Mouse (Mus musculus) limb, embryonic 12.5 days (tissue): ENCODE data around the gene Traf5. TPM values are rescaled to one million over a fixed set of nuclear protein-coding genes. Genes with fewer than 3 reads are reported as not detected.

Experiments used
- ATAC-seq: fragments of 200-750 bp; cut with Nextera tagmentation; 2 replicates; pipeline ENCODE4 v1.8.0; 2017; ENCODE audit warnings: low read depth, moderate TSS enrichment; ENCODE audit not compliant: insufficient number of reproducible peaks, insufficient read depth, low FRiP score, low TSS enrichment
- H3K27ac ChIP-seq: fragments of 300-500 bp; sonication (generic); 2 replicates; pipeline ENCODE4 v1.5.1; 2016; ENCODE audit warnings: mild to moderate bottlenecking, moderate library complexity
- H3K27me3 ChIP-seq: fragments of 300-500 bp; sonication (generic); 2 replicates; pipeline ENCODE4 v1.6.1; 2016; ENCODE audit warnings: mild to moderate bottlenecking, moderate library complexity
- H3K36me3 ChIP-seq: fragments of 300-500 bp; sonication (generic); 2 replicates; pipeline ENCODE4 v1.6.1; 2016; ENCODE audit warnings: mild to moderate bottlenecking, moderate library complexity
- H3K4me1 ChIP-seq: fragments of 300-500 bp; sonication (generic); replicated peaks from 2 replicates; pipeline ENCODE4 v1.6.1; 2016
- H3K4me2 ChIP-seq: fragments of 300-500 bp; sonication (generic); 2 replicates; pipeline ENCODE4 v1.6.1; 2016; ENCODE audit warnings: mild to moderate bottlenecking, moderate library complexity
- H3K4me3 ChIP-seq: fragments of 300-500 bp; sonication (generic); replicated peaks from 2 replicates; pipeline ENCODE4 v1.5.1; 2016; ENCODE audit warnings: mild to moderate bottlenecking
- H3K9ac ChIP-seq: fragments of 300-500 bp; sonication (generic); replicated peaks from 2 replicates; pipeline ENCODE4 v1.6.1; 2016; ENCODE audit warnings: mild to moderate bottlenecking, moderate library complexity
- H3K9me3 ChIP-seq: fragments of 300-500 bp; sonication (generic); 2 replicates; pipeline ENCODE4 v1.6.1; 2016; ENCODE audit warnings: mild to moderate bottlenecking, moderate library complexity
- WGBS: fragments of 180-500 bp; shearing (Covaris S2); methylation state at CpG from one replicate; pipeline ENCODE4 v1.1.7; 2016; 5-methylcytosine and 5-hydroxymethylcytosine counted together
- polyA plus RNA-seq: library from polyadenylated mRNA; unstranded; fragments of >200 nt; fragmentation: Nextera tagmentation; extraction: Ambion mirVana; gene quantifications from 2 replicates; pipeline ENCODE4 v1.2.1, GENCODE M21; 2016

Traf5 gene
- polyA plus RNA-seq, 1 experiment from 2014 or later = 11.1 TPM

DNA sequence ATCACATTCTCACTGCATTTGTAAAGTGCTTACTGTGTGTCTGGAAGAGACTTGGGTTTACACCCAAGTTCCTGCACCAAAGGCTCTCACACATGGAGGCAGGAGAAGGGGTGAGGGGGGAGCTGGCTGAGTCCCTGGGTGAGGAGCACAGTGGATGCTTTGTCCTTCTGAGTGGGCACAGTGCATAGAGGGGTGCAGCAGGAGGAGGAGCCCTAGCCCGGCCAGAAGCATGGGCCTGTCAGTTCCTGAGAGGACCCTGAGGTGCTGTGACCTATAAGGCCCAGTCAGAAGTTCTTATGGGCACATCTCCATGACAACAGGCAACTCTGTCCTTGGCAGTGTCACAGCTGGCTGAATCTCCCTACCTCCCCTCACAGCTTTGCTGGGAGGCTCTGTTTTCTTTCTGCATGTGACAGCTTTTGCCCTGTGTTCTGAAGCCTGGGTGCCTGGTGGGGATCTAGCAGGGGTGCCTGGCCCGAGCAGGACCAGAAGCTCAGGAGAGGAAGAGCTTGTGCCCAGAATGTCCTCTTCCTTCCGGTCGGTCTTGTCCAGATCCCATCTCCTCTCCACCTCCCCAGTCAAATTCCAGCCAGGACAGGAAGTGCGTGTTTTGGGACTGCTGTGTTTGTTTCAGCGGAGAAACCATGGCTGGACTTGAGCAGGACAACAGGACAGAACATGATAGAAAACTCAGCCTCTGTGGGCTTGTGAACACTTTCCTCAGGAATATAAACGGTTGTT lies 100.1 kb downstream of the Traf5 start:
- H3K9me3 ChIP-seq = no peaks in the 10 kb centered on the region
- 75% methylated on average over 7 of the region's 7 CpGs for WGBS
- no peak overlapping the region for H3K4me2 ChIP-seq
- H3K4me1 ChIP-seq = no peaks in the 10 kb centered on the region
- no peaks in the 10 kb centered on the region for H3K27me3 ChIP-seq
- no peak overlapping the region for H3K4me3 ChIP-seq
- H3K9ac ChIP-seq = no peak overlapping the region
- ATAC-seq = no peak
- 0 out of 2 replicates have a peak, but pooled peaks cover 6% of the 10 kb centered on the region for H3K36me3 ChIP-seq
- H3K27ac ChIP-seq = no peak overlapping the region

DNA sequence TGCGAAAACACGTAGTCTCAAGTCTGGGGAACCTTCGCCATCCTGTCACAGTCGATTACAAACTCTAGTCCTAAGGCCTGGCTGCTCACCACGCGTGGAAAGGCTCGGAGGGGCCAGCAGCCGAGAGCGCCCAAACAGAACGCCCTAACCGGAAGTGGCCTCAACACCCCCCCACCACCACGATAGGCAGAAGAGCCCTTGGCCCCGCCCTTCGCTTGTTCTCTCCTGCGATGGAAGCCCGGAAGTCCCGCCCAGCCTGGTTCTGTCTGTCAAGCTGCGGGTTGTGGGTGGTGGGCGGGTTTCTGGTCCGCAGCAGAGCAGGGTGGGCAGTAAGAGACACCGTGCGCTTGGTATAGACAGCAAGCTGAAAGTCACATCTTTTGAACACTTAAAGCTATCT lies 102.4 kb downstream of the Traf5 start:
- H3K36me3 ChIP-seq = no peaks in the 10 kb centered on the region
- peak; percentile 93 for ATAC-seq
- no peaks in the 10 kb centered on the region for H3K9me3 ChIP-seq
- H3K27ac ChIP-seq = peak overlapping the region; percentile 87
- WGBS = under 1% methylated on average over 22 of the region's 22 CpGs
- peak overlapping the region; percentile 55 for H3K4me3 ChIP-seq
- H3K4me1 ChIP-seq = no peaks in the 10 kb centered on the region
- peak overlapping the region; percentile 62 for H3K9ac ChIP-seq
- H3K4me2 ChIP-seq = peak overlapping the region; percentile 66
- peaks cover 13% of the 10 kb centered on the region for H3K27me3 ChIP-seq

DNA sequence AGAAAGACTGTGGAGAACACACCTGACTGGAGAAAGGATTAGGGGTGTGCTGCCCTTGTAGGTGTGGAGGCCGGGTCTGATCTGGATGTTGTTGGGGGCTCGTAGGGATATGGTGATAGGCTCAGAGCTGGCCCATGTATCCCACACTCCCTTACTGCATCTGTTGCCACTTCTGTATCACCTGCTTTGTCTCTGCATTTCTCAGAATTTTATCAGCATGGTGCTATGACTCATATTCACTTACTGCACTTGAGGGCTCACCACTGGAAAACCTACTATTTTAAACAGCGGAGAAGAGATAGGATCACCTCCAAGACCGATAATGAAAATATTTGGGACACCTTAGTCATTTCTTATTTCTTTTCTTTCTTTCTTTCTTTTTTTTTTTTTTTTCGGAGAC lies 103.3 kb downstream of the Traf5 start:
- peak overlapping the region; percentile 66 for H3K4me2 ChIP-seq
- WGBS = 90% methylated on average over 5 of the region's 5 CpGs

DNA sequence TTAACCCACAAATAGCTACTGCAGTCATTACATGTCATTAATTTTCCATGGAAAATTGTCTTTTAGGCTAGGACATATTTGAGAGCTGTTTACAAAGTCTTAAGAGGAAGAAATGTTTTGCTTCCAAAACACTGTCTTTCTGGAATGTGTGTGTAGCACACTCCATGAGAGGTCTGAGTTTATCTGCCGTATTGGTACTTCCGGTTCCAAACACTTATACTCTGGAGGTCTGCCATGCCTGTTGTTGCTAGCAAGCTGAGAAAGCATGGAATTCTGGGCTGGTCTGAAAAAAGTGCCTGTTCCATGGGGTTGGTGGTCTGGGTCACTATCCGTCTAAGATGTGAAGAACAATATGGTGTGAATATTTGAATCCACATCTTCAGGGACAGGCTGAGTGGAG lies 103.7 kb downstream of the Traf5 start:
- Histone ChIP-seq H3K9me3 (no peaks in the 10 kb centered on the region), H3K9ac (no peak overlapping the region), H3K4me2 (no peak overlapping the region; the same call in 1 of the 2 replicates), H3K27me3 (peaks cover 20% of the 10 kb centered on the region), H3K4me3 (no peak overlapping the region), H3K36me3 (no peaks in the 10 kb centered on the region), H3K4me1 (no peaks in the 10 kb centered on the region), H3K27ac (no peak overlapping the region)
- WGBS = 89% methylated on average over 3 of the region's 3 CpGs
- no peak for ATAC-seq

More for the DNA sequence above, 103.3 kb downstream of the Traf5 start:
- H3K27ac ChIP-seq = no peak overlapping the region
- H3K4me3 ChIP-seq = no peak overlapping the region
- no peaks in the 10 kb centered on the region for H3K36me3 ChIP-seq
- H3K27me3 ChIP-seq = peaks cover 20% of the 10 kb centered on the region
- ATAC-seq = no peak
- no peak overlapping the region for H3K9ac ChIP-seq
- H3K4me1 ChIP-seq = no peaks in the 10 kb centered on the region
- no peaks in the 10 kb centered on the region for H3K9me3 ChIP-seq

DNA sequence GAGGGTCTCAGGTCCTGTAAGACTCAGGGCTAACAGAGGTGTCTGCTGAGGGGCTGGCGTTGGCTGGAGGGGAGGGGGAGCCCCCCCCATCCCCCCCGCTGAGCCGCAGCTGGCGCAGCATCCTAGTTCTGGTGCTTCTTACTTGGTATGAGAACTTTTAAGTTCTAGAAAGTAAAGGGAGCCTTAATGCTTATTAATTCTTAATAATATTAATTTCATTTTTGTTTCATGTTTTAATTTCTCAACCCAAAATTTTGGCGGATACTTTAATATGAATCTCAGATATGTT lies 104.9 kb downstream of the Traf5 start:
- no peak overlapping the region for H3K4me3 ChIP-seq

DNA sequence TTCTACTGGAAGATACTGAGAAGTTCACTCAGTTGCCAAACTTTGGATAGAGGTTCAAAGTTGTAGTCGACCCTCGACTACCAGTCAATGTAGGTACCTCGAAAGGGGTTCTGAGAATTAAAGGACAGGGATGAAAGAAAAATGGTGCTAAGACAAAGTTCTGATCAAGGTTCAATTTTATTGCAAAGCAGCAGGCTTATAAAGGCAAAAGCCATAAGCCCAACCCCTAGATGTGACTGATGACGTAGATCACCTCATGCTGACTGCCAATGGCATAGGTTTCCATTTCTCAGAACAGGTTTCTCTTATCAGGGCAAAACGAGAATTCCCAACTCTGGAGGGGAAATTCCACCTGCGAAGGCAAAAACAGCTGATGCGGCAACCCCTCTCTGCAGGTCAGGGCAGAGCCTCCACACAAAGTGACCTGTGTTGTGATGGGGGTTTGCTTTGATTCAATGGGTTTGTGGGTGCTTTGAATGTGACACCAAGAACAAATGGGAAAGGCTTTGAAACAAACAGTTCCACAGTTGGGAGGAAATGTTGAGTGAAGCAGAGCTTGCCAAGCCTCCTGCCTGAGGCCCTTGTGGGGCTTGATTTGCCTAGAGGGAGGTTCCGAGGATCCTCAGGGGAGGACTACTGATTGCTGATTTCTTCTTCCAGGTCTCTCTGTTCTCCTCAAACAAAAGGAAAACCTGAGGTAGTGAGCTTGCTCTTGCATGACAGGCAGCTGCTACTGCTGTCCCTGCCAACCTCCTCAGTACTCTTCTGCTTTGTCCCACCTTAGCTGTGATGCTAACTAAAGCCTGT lies 105.5 kb downstream of the Traf5 start:
- no peak overlapping the region for H3K4me3 ChIP-seq
- no peak overlapping the region for H3K4me2 ChIP-seq
- peaks cover 3% of the 10 kb centered on the region for H3K4me1 ChIP-seq
- H3K9ac ChIP-seq = no peak overlapping the region
- 81% methylated on average over 8 of the region's 8 CpGs for WGBS
- H3K27me3 ChIP-seq = peaks cover 20% of the 10 kb centered on the region
- no peaks in the 10 kb centered on the region for H3K9me3 ChIP-seq
- H3K36me3 ChIP-seq = no peaks in the 10 kb centered on the region
- no peak for ATAC-seq
- H3K27ac ChIP-seq = no peak overlapping the region

More for the DNA sequence above, 104.9 kb downstream of the Traf5 start:
- Histone ChIP-seq H3K27me3 (peaks cover 20% of the 10 kb centered on the region), H3K9ac (no peak overlapping the region), H3K9me3 (no peaks in the 10 kb centered on the region), H3K36me3 (no peaks in the 10 kb centered on the region), H3K4me2 (no peak overlapping the region), H3K4me1 (0 out of 2 replicates have a peak, but pooled peaks cover under 1% of the 10 kb centered on the region), H3K27ac (no peak overlapping the region)
- 49% methylated on average over 5 of the region's 5 CpGs for WGBS
- no peak for ATAC-seq

DNA sequence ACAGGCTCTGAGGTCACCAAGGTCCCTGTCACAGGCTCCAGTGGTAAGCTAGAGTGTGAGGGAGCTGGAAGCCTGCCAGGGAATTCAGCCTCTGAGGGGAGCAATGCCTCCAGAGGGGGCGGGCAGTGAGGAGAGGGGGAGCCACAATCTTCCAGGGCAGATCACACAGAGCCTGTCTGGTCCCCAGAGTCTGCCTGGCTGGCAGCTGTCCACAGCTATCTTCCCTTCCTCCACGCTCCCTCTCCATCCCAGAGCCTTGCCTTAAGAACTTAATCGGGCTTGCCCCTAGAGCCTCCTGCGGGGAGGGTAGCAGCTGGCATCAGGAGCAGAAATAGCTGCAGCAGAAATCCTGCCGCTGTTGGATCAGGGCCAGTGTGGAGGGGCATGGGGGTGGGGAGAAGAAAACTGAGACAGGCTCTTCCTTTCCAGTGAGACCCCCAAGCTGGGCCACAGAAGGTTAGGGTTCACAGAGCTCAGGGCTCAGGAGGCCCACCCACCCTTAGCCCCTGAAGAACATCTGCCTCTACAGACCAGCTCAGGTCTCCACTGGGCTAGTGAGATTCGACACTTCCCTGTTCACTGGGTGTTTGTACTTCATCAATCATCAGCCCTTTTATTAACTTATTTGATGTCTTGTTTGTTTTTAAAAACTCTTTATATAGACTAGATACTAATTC lies 110.8 kb downstream of the Traf5 start:
- 53% methylated on average over 6 of the region's 6 CpGs for WGBS
- Histone ChIP-seq H3K4me3 (no peak overlapping the region), H3K27ac (peak overlapping the region; percentile 25; the same call in 1 of the 2 replicates)

DNA sequence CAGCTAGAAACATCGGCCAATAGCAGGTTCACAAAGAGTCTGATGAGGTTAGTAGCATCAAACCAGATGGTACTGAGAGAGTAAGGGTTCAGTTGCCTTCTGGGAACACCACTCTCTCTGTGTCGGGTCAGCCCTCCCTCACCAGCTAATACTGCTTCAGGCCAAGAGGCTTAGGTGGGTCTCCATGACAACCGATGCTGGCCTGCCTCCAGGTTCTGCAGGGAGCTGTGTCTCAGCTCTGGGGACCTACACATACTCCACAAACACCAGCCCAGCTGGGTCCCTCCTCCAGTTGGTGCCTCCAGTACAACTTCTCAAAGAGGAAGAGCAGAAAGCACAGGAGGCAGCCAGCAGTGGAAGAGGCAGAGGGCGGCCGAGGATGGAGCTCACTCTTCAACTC lies 115.2 kb downstream of the Traf5 start, which contains the start of gene Rd3:
Rd3 (plus strand) TSS at position 184 of the 400 bp plus-strand sequence.
- WGBS = 62% methylated on average over 5 of the region's 5 CpGs
- Histone ChIP-seq H3K27ac (no peak within 1 kb of the TSS), H3K36me3 (no peaks in the 10 kb centered on the region), H3K9ac (no peak within 1 kb of the TSS; the same call in 1 of the 2 replicates), H3K9me3 (no peaks in the 10 kb centered on the region), H3K4me1 (peaks cover 18% of the 10 kb centered on the region), H3K27me3 (no peaks in the 10 kb centered on the region; the same call in 1 of the 2 replicates), H3K4me2 (no peak within 1 kb of the TSS), H3K4me3 (no peak within 1 kb of the TSS)
- peak; percentile 53; the same call in 1 of the 2 replicates for ATAC-seq

More for the DNA sequence above, 110.8 kb downstream of the Traf5 start:
- peaks cover 20% of the 10 kb centered on the region for H3K4me1 ChIP-seq
- H3K9ac ChIP-seq = 0 out of 2 replicates have a peak overlapping the region, but pooled peaks have one; percentile 2
- H3K4me2 ChIP-seq = no peak overlapping the region
- no peaks in the 10 kb centered on the region for H3K36me3 ChIP-seq
- H3K27me3 ChIP-seq = peaks cover 20% of the 10 kb centered on the region
- H3K9me3 ChIP-seq = no peaks in the 10 kb centered on the region
- peak; percentile 57 for ATAC-seq

DNA sequence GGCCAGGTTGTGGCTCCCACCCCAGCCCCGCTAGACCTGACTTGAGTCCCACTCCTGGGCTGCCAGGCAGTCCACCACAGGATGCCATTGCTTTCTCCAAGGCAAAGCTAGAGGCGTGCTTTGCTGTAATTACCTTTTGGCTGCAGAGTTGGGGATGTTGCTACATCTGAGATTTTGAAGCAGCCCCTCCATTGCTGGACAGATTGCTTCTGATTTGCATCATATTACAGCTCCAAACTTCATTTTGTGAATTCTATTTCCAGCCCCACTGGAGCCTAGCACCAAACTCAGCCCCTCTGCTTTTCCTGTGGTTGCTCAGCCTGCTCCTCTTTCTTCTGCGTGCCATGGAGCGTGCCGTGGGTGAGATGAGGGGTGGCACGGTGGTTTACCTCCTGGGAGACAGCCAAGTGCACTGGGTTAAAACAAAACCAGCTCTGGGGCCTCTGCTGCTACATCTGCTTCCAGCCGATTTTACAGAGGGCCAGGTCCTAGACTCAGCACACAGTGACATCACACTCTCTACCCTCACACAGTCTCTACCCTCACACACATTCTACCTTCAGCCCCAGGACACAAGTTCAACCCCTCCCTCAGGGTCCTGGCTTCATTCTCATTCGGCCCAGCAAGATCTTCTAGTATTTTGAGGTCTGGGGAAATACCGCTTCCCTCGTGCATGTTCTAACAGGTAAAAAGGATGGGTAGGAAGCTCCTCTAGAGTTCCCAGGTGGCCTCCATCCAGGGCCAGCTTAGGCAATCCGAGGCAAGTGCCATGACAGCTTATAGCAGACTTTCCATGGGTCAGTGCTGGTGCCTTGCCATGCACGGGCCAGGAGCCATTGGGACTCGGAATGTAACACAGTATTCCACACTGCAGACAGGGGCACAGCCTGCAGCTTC lies 117.6 kb downstream of the Traf5 start:
- WGBS = 68% methylated on average over 13 of the region's 13 CpGs
- Histone ChIP-seq H3K9ac (no peak overlapping the region), H3K4me3 (no peak overlapping the region), H3K4me2 (no peak overlapping the region), H3K4me1 (peaks cover 7% of the 10 kb centered on the region), H3K9me3 (no peaks in the 10 kb centered on the region), H3K27ac (no peak overlapping the region), H3K27me3 (no peaks in the 10 kb centered on the region; the same call in 1 of the 2 replicates), H3K36me3 (no peaks in the 10 kb centered on the region)
- no peak for ATAC-seq

DNA sequence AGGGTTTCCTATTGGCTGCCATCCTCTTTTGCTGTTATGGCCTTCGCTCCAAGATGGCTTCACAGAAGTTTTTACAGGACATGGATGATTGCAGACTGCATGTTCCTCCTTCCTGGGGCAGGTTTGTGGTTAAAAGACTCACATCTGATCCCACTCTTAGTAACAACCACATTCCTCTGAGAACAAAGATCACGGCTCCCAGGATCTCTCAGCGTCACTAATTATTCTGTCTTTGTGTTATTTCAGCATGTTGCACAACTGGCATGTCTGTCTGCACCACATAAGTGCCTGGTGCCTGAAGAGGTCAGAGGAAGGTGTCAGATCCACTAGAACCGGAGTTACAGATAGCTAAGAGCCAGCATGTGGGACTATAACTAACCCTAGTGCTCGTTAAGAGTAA lies 122.4 kb downstream of the Traf5 start:
- Histone ChIP-seq H3K9me3 (no peaks in the 10 kb centered on the region), H3K27ac (no peak overlapping the region), H3K4me1 (no peaks in the 10 kb centered on the region), H3K4me3 (no peak overlapping the region), H3K36me3 (no peaks in the 10 kb centered on the region), H3K9ac (no peak overlapping the region), H3K27me3 (no peaks in the 10 kb centered on the region), H3K4me2 (no peak overlapping the region)
- 65% methylated on average over 5 of the region's 5 CpGs for WGBS
- no peak for ATAC-seq
